Mouse (Mus musculus): ENCODE results near the gene Rasal3.
A peak's percentile ranks its signal among the peaks of the same experiment; 100 is the strongest.

The Rasal3 gene

GRCm38 (mm10) chr17:32353696-32354095 lies 49.7 kb downstream of the Rasal3 start:
- DNase-seq: peak; percentile 64 to 76

- no peak for DNase-seq
These were observed 51.7 kb downstream of the Rasal3 start for GRCm38 (mm10) chr17:32351726-32352125.

GRCm38 (mm10) chr17:32351269-32351668 lies 52.1 kb downstream of the Rasal3 start:
- DNase-seq: no peak

- peak; percentile 92 to 96 for DNase-seq
These were observed 52.9 kb downstream of the Rasal3 start, which contains the start of gene Akap8l for GRCm38 (mm10) chr17:32350382-32350983. Gene Akap8l (minus strand): TSS chr17:32350607.

- DNase-seq: no peak
These were observed 53.5 kb downstream of the Rasal3 start for GRCm38 (mm10) chr17:32349851-32350381.

GRCm38 (mm10) chr17:32349037-32349732 lies 54.2 kb downstream of the Rasal3 start:
- DNase-seq: peak; percentile 37 to 64

- DNase-seq: no peak
These were observed 55.0 kb downstream of the Rasal3 start for GRCm38 (mm10) chr17:32348406-32348805.

GRCm38 (mm10) chr17:32341102-32341501 lies 62.3 kb downstream of the Rasal3 start:
- DNase-seq: no peak

Measured in kidney, postnatal 4 days (tissue).